In the genomic region with DNA sequence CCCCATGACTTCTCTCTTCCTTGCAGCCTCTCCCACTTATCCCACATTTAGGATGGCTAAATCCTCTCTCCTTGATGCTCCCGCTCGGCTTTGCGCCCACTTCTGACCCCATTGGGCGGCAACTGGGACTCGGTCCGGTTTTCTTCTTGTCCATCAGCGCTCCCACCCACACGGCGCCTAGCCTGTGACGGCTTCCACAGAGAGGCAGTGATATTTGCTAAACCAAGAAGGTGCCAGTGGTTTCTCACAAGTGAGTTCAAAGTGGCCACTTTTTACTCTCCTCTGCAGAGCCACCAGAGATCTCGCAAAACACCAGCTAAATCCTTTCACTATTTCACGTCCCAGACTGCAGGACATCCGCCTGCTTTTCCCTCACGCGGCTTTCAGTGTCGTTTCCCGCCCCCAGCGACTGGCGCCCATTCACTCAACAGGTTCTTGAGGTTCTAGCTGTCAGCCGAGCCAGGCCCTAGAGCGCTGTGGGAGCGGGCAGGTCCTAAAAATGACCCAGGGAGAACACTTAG, we compare ENCODE assay signal across 8 mouse cellular contexts. TPM values are rescaled to one million over a fixed set of nuclear protein-coding genes. Genes with fewer than 3 reads are reported as not detected.
DNase-seq lines count a peak whose midpoint lies in the region; ATAC-seq and TF ChIP-seq lines count a peak whose summit lies in the region.

No protein-coding gene starts in this region.

- DNase-seq in urinary bladder, postnatal 14 days (ENCODE audit: low spot score) = peak; percentile 52
- no peak for DNase-seq in urinary bladder, postnatal 10 days (ENCODE audit: low spot score)
- peak; percentile 64 to 70 for DNase-seq in cerebellum, postnatal 10 days
- peak; percentile 61 for DNase-seq in gastrocnemius, postnatal 10 days
- DNase-seq in lung, adult 18-20 months = peak; percentile 58 to 70
- DNase-seq in yolk sac, embryonic 10.5 days (ENCODE audit: low spot score) = peak; percentile 65

- no peaks in the 10 kb centered on the region for H3K4me1 ChIP-seq in intestine, postnatal 0 days (replicated peaks; ENCODE audit: control insufficient read depth, insufficient read depth, low read length)
- no peaks in the 10 kb centered on the region for H3K4me1 ChIP-seq in neural tube, embryonic 12.5 days

- H3K9me3 ChIP-seq in intestine, postnatal 0 days (ENCODE audit: control insufficient read depth) = no peaks in the 10 kb centered on the region
- H3K9me3 ChIP-seq in neural tube, embryonic 12.5 days = no peaks in the 10 kb centered on the region

- no peaks in the 10 kb centered on the region for H3K36me3 ChIP-seq in intestine, postnatal 0 days (ENCODE audit: control insufficient read depth, insufficient read depth)
- no peaks in the 10 kb centered on the region for H3K36me3 ChIP-seq in neural tube, embryonic 12.5 days

- TF ChIP-seq CTCF in intestine, postnatal 0 days (IDR thresholded peaks at IDR 0.05; ENCODE audit: low read depth) = no peak

- peak overlapping the region; percentile 49 for H3K9ac ChIP-seq in intestine, postnatal 0 days (ENCODE audit: low read depth, low read length)
- H3K9ac ChIP-seq in neural tube, embryonic 12.5 days = peak overlapping the region; percentile 65

- ATAC-seq in intestine, postnatal 0 days = no peak
- peak; percentile 6; the same call in 1 of the 2 replicates for ATAC-seq in neural tube, embryonic 12.5 days (ENCODE audit: low FRiP score, low read depth)

- WGBS in intestine, postnatal 0 days = under 1% methylated on average over 22 of the region's 22 CpGs
- WGBS in neural tube, embryonic 12.5 days = under 1% methylated on average over 22 of the region's 22 CpGs

- peak overlapping the region; percentile 74 for H3K27ac ChIP-seq in intestine, postnatal 0 days (ENCODE audit: low read depth, low read length)
- peak overlapping the region; percentile 33 for H3K27ac ChIP-seq in neural tube, embryonic 12.5 days

- H3K4me3 ChIP-seq in intestine, postnatal 0 days (ENCODE audit: low read depth, low read length) = peak overlapping the region; percentile 59
- peak overlapping the region; percentile 57 for H3K4me3 ChIP-seq in neural tube, embryonic 12.5 days

- H3K4me2 ChIP-seq in intestine, postnatal 0 days (replicated peaks; ENCODE audit: low read depth) = peak overlapping the region; percentile 83
- H3K4me2 ChIP-seq in neural tube, embryonic 12.5 days (replicated peaks) = peak overlapping the region; percentile 86

- H3K27me3 ChIP-seq in intestine, postnatal 0 days (replicated peaks; ENCODE audit: control insufficient read depth, insufficient read depth, low read length) = no peaks in the 10 kb centered on the region
- no peaks in the 10 kb centered on the region for H3K27me3 ChIP-seq in neural tube, embryonic 12.5 days (replicated peaks)

RNA-seq across cellular contexts. Expression of gene Shf, which starts 7.1 kb away (rescaled TPM):
- total RNA-seq in gastrocnemius, postnatal 10 days (2021) = 1 to 10 TPM; 7.5 to 9.4 TPM
- polyA plus RNA-seq in intestine, postnatal 0 days (2015; fragmentation: Nextera tagmentation; extraction: Ambion mirVana) = 1.8 and 2.0 TPM in 2 replicates
- polyA plus RNA-seq in neural tube, embryonic 12.5 days (2016; fragmentation: Nextera tagmentation; extraction: Ambion mirVana) = 12.2 and 15.1 TPM in 2 replicates

RNA-seq across cellular contexts. Expression of gene Slc28a2, which starts 50.2 kb away (rescaled TPM):
- 10 to 100 TPM in 1 of 2 experiments, 1 to 10 TPM in 1; 7.0 to 11.4 TPM for total RNA-seq in gastrocnemius, postnatal 10 days (2021)
- polyA plus RNA-seq in intestine, postnatal 0 days (2015; fragmentation: Nextera tagmentation; extraction: Ambion mirVana) = 67.7 and 75.5 TPM in 2 replicates
- 0.28 TPM in 1 of 2 replicates, not detected in the other for polyA plus RNA-seq in neural tube, embryonic 12.5 days (2016; fragmentation: Nextera tagmentation; extraction: Ambion mirVana)

Comparison
In these comparisons a context has a peak if more than half of its experiments do, and no peak if none do; other contexts are left out.
1. RNA of gene Slc28a2, which starts 50.2 kb away (polyA plus RNA-seq): 67.7 to 75.5 TPM in intestine, postnatal 0 days; 0.28 TPM in neural tube, embryonic 12.5 days; every median in the first group is over 10 times any median in the second.